Mouse (Mus musculus): ENCODE results near the gene Ssh2.

GRCm38 (mm10) chr11:77464684-77465083, 248.6 kb downstream of the Ssh2 start:
- no peak for TF ChIP-seq CTCF (IDR thresholded peaks at IDR 0.05; ENCODE audit: low read depth)
- no peak for TF ChIP-seq EP300 (optimal IDR thresholded peaks at IDR 0.05)
